Comparison of ENCODE assay signal across 9 mouse cellular contexts in genomic region chr10:127748847-127749612, GRCm38 (mm10). TPM values are rescaled to one million over a fixed set of nuclear protein-coding genes. Genes with fewer than 3 reads are reported as not detected.
DNase-seq lines count a peak whose midpoint lies in the region; ATAC-seq and TF ChIP-seq lines count a peak whose summit lies in the region.
"Had no signal": no experiment of that assay in that cellular context is flagged by ENCODE, and none has a peak within 500 bp of the region (broad histone marks: within the 10 kb centered on the region; RNA-seq: fewer than 3 reads in every experiment).

No protein-coding gene starts in this region.

- intact Hi-C loops in gastrocnemius, adult 2 months (cut with DNase I): no loop called here

- peaks cover 40% of the 10 kb centered on the region for H3K36me3 ChIP-seq in kidney, embryonic 15.5 days
- peaks cover 28% of the 10 kb centered on the region for H3K36me3 ChIP-seq in forebrain, postnatal 0 days (ENCODE audit: insufficient read depth)

- 5% methylated on average over 8 of the region's 8 CpGs for WGBS in kidney, embryonic 15.5 days
- WGBS in forebrain, postnatal 0 days: 17% methylated on average over 7 of the region's 8 CpGs

- H3K27ac ChIP-seq in gastrocnemius, adult 2 months: peak overlapping the region; percentile 63
- H3K27ac ChIP-seq in kidney, embryonic 15.5 days: peak overlapping the region; percentile 85
- no peak overlapping the region for H3K27ac ChIP-seq in forebrain, postnatal 0 days (ENCODE audit: low read depth, low read length)

- no peaks in the 10 kb centered on the region for H3K27me3 ChIP-seq in kidney, embryonic 15.5 days
- H3K27me3 ChIP-seq in forebrain, postnatal 0 days (ENCODE audit: insufficient read depth, low read length): no peaks in the 10 kb centered on the region

- no peak for TF ChIP-seq CTCF in gastrocnemius, adult 2 months (IDR thresholded peaks at IDR 0.05)
- TF ChIP-seq CTCF in forebrain, postnatal 0 days (IDR thresholded peaks at IDR 0.05; ENCODE audit: low read depth): no peak

- H3K4me3 ChIP-seq in gastrocnemius, adult 2 months: peak overlapping the region; percentile 56
- peak overlapping the region; percentile 31; the same call in 1 of the 2 replicates for H3K4me3 ChIP-seq in kidney, embryonic 15.5 days (replicated peaks)
- H3K4me3 ChIP-seq in forebrain, postnatal 0 days (ENCODE audit: low read depth, low read length): no peak overlapping the region

- DNase-seq in gastrocnemius, adult 2 months: no peak
- DNase-seq in gastrocnemius, postnatal 10 days: no peak
- DNase-seq in heart, adult 9 months (ENCODE audit: low spot score in 2 of 2): peak; percentile 67 to 78
- peak; percentile 63 for DNase-seq in lung, postnatal 10 days
- DNase-seq in Muller cell, postnatal 12 days (ENCODE audit: inconsistent ontology term): no peak
- DNase-seq in forebrain, postnatal 0 days: no peak

- H3K9ac ChIP-seq in kidney, embryonic 15.5 days: no peak overlapping the region
- no peak overlapping the region for H3K9ac ChIP-seq in forebrain, postnatal 0 days

- ATAC-seq in kidney, embryonic 15.5 days (replicated peaks; ENCODE audit: low FRiP score): peak; percentile 65
- ATAC-seq in frontal cortex, adult (ENCODE audit: low TSS enrichment): no peak
- ATAC-seq in forebrain, postnatal 0 days: no peak

- H3K9me3 ChIP-seq in kidney, embryonic 15.5 days (replicated peaks): no peaks in the 10 kb centered on the region
- no peaks in the 10 kb centered on the region for H3K9me3 ChIP-seq in forebrain, postnatal 0 days (ENCODE audit: low read length)

- H3K4me1 ChIP-seq in kidney, embryonic 15.5 days: peaks cover 52% of the 10 kb centered on the region
- no peaks in the 10 kb centered on the region for H3K4me1 ChIP-seq in forebrain, postnatal 0 days (ENCODE audit: insufficient read depth)

- peak overlapping the region; percentile 47 for H3K4me2 ChIP-seq in kidney, embryonic 15.5 days
- no peak overlapping the region for H3K4me2 ChIP-seq in forebrain, postnatal 0 days (ENCODE audit: low read depth)

RNA-seq across cellular contexts. Expression of gene Gpr182, which starts 2.5 kb away (rescaled TPM):
- under 1 TPM; 0.22 to 0.36 TPM for total RNA-seq in gastrocnemius, adult 2 months (2021)
- total RNA-seq in gastrocnemius, postnatal 10 days (2021): under 1 TPM; 0.38 to 0.47 TPM
- polyA plus RNA-seq in kidney, embryonic 15.5 days (2015; fragmentation: Nextera tagmentation; extraction: Ambion mirVana): 7.5 and 8.3 TPM in 2 replicates
- 0.62 and 1.3 TPM in 2 replicates for total RNA-seq in forebrain, postnatal 0 days (2014; rRNA removed)
- polyA plus RNA-seq in forebrain, postnatal 0 days (2015; fragmentation: Nextera tagmentation; extraction: Ambion mirVana): 1.5 and 1.7 TPM in 2 replicates

RNA-seq across cellular contexts. Expression of gene Zbtb39, which starts 9.7 kb away (rescaled TPM):
- 1 to 10 TPM; 6.6 to 7.2 TPM for total RNA-seq in gastrocnemius, adult 2 months (2021)
- 1 to 10 TPM; 5.9 to 6.0 TPM for total RNA-seq in gastrocnemius, postnatal 10 days (2021)
- 3.9 TPM in 2 replicates for polyA plus RNA-seq in kidney, embryonic 15.5 days (2015; fragmentation: Nextera tagmentation; extraction: Ambion mirVana)
- 7.5 and 11.9 TPM in 2 replicates for total RNA-seq in forebrain, postnatal 0 days (2014; rRNA removed)
- polyA plus RNA-seq in forebrain, postnatal 0 days (2015; fragmentation: Nextera tagmentation; extraction: Ambion mirVana): 2.3 and 2.4 TPM in 2 replicates

RNA-seq across cellular contexts. Expression of gene Rdh1, which starts 10.5 kb away (rescaled TPM):
- total RNA-seq in gastrocnemius, adult 2 months (2021): under 1 TPM; 0.05 to 0.06 TPM
- total RNA-seq in gastrocnemius, postnatal 10 days (2021): under 1 TPM; 0.09 to 0.11 TPM
- polyA plus RNA-seq in kidney, embryonic 15.5 days (2015; fragmentation: Nextera tagmentation; extraction: Ambion mirVana): 0.12 and 0.14 TPM in 2 replicates
- 0.24 TPM in 1 of 2 replicates, not detected in the other for total RNA-seq in forebrain, postnatal 0 days (2014; rRNA removed)
- polyA plus RNA-seq in forebrain, postnatal 0 days (2015; fragmentation: Nextera tagmentation; extraction: Ambion mirVana): not detected in 2 replicates

RNA-seq across cellular contexts. Expression of gene Rdh16f1, which starts 10.6 kb away (rescaled TPM):
- not detected for total RNA-seq in gastrocnemius, adult 2 months (2021)
- total RNA-seq in gastrocnemius, postnatal 10 days (2021): under 1 TPM in 1 of 2 experiments, not detected in 1; 0.34 TPM
- 0.34 TPM in 1 of 2 replicates, not detected in the other for polyA plus RNA-seq in kidney, embryonic 15.5 days (2015; fragmentation: Nextera tagmentation; extraction: Ambion mirVana)
- total RNA-seq in forebrain, postnatal 0 days (2014; rRNA removed): not detected in 2 replicates
- polyA plus RNA-seq in forebrain, postnatal 0 days (2015; fragmentation: Nextera tagmentation; extraction: Ambion mirVana): not detected in 2 replicates
- polyA plus RNA-seq: cortical plate, adult 2 months had no signal

RNA-seq across cellular contexts. Expression of gene Tac2, which starts 24.8 kb away (rescaled TPM):
- total RNA-seq in gastrocnemius, adult 2 months (2021): not detected
- under 1 TPM in 1 of 2 experiments, not detected in 1; 0.38 TPM for total RNA-seq in gastrocnemius, postnatal 10 days (2021)
- 2.2 and 2.3 TPM in 2 replicates for polyA plus RNA-seq in kidney, embryonic 15.5 days (2015; fragmentation: Nextera tagmentation; extraction: Ambion mirVana)
- 0.46 and 2.8 TPM in 2 replicates for total RNA-seq in forebrain, postnatal 0 days (2014; rRNA removed)
- 6.0 and 9.1 TPM in 2 replicates for polyA plus RNA-seq in forebrain, postnatal 0 days (2015; fragmentation: Nextera tagmentation; extraction: Ambion mirVana)

Comparison
In these comparisons a context has a peak if more than half of its experiments do, and no peak if none do; other contexts are left out.
1. DNase-seq: peak in heart, adult 9 months (2 of 2) and lung, postnatal 10 days (single experiment); none in gastrocnemius, adult 2 months (single experiment), gastrocnemius, postnatal 10 days (single experiment), Muller cell, postnatal 12 days (single experiment) and forebrain, postnatal 0 days (single experiment).